Mouse (Mus musculus): ENCODE data around the gene Lrmda.

Lrmda gene

DNA sequence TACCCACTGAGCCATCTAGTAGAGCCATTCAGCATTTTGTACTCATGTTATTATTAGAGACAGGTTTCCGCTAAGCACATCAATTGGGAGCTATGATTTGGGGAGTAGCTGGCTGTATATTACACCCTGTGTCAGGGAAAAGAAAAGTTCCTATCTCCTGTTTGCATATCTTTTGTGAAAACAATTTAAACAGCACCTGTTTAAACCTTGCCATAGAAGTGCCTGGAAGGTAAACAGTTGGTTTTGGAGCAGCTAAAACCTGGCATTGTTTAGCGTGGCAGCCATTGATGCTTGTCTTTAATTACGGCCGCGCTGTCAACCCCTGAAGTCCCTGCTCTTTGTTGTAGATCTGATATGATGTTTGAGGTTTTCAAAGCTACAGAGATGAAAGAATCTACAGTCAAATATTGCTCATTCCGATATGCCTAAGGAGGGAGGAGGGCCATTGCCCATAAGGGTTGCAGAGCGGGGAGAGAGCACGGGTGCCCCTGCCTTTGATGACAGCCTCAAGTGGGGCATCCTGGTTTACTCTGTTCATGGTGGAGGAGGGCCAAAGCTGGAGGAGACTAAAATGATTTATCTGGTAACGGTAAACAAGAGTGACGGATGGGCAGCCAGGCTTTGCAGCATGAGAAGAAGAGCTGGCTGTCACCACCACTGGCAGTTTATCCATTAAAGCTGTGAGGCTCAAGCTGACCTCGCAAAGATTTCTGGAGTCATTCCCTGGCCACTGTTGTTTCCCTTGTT, 306.9 kb downstream of the Lrmda start:
- no peak for DNase-seq (ENCODE audit: extremely low spot score)

DNA sequence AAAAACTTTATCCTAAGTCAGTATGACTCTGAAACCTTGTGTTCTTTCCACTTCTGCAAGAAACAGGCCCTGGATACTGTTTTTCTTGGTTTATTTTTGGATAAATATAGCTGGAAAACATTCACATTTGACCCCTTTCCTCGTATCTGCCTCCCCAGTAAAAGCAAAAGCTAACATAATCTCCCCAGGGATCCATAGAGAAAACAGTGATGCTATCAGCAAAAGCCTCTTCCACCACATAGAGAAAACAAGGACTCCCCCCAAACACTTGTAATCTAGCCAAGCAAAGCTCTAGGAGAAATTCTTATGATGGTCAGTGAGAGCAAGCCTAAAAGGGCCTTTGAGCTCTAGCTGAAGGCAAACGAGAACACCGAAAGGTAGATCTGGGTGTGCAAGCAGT, 309.7 kb downstream of the Lrmda start:
- DNase-seq (ENCODE audit: extremely low spot score), result no peak

DNA sequence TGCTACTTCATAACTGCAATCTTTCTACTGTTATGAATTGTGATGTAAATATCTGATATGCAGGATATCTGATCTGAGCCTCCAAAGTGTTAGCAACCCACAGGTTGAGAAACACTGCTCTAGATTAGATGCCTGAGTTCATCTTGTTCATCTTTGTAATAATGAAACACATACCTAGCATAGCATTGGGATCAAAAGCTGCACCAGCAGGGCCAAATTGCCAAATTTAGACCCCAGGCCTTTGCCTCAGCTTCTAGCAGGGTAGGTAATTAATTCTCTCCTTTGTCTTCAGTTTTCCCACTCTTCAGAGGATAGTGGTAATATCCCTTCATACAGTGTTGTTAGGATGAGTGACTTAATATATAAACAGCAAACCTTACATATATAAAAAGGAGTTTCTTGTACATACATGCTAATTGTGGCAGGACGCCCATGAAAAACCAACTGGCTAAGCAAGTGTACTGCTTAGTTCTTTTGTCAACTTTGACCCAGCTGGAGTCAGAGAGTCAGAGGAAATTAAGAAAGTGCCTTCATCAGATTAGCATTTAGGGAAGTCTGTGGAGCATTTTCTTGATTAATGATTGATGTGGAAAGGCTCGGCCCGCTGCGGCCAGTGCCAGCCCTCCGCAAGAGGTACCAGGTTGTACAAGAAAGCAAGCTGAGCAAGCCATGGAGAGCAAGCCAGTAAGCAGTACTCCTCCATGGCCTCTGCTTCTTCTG, 315.7 kb downstream of the Lrmda start:
- DNase-seq (ENCODE audit: extremely low spot score), result no peak

DNA sequence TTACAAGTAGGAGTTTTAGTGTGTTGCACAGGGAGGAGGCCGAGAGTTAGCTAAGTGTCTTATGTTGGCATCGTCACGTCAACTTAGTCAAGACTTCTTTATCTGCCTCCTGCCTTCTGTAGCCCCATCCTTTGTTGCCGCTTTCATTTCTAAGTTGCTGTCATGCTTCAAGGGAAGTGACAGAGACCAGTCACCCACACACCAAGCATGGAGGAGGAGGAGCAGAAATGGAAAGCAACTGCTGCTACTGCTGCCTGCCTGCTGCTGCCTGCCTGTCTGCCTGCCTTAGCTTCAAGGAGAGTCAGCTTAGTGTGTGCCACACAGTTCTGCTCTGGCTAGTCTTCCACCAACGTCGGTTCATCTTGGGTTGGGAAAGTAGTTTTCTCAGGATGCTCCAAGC, 319.7 kb downstream of the Lrmda start:
- DNase-seq (ENCODE audit: extremely low spot score), result no peak

DNA sequence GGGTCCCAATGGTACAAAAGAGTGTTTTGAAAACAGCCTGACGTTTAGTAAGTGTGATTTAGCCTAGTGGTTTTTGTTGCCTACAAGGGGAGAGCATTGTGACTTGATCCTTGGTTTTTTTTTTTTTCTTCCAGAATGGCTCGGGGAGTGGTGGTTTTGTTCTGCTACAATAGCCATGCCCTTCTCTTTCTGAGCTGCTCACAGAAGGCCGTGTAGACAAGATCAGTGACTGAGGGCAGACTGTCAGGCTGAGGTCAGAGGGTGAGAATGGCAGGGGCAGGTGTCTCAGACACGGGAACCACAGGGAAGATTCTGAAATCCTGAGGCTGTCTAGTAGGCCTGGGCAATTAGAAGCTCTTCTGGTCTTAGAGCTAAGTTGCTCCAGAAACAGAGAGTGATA, 323.8 kb downstream of the Lrmda start:
- peak; percentile 54 for DNase-seq (ENCODE audit: extremely low spot score)

DNA sequence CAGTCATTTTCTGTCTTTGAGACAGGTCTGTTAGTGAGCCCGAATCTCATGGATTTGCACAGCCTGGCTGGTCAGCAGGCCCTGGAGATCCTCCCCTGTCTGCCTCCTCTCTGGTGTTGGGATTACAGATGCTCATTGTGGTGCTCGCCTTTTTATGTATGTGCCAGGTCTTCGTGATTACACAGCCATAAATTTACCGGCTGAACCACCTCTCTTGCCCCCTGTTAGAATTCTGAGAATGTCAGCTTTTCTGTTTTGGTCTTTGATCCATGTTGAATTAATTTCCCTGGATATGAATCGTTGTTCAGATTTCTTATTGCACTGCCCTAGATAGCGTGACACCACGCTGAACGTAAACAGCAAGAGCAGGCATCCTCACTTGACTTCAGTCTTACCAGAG, 325.7 kb downstream of the Lrmda start:
- DNase-seq (ENCODE audit: extremely low spot score), result no peak

DNA sequence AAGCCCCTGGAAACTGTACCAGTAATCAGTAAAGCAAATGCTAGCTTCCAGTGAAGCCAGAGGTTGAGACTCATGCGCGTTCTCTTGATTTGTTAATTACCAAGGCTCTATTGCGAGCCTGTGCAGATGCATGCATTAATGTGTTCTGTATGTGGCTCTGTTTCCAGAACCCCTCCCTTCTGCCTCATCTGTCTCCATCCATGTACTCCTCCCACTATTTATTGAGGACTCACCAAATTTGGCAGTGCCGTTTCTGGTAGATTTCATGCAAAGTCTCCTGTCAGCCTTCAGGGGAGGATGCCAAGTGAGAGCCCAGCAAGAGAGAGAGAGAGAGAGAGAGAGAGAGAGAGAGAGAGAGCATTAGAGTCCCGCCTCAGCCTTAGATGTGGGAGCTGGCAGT, 334.1 kb downstream of the Lrmda start:
- DNase-seq (ENCODE audit: extremely low spot score), result no peak

DNA sequence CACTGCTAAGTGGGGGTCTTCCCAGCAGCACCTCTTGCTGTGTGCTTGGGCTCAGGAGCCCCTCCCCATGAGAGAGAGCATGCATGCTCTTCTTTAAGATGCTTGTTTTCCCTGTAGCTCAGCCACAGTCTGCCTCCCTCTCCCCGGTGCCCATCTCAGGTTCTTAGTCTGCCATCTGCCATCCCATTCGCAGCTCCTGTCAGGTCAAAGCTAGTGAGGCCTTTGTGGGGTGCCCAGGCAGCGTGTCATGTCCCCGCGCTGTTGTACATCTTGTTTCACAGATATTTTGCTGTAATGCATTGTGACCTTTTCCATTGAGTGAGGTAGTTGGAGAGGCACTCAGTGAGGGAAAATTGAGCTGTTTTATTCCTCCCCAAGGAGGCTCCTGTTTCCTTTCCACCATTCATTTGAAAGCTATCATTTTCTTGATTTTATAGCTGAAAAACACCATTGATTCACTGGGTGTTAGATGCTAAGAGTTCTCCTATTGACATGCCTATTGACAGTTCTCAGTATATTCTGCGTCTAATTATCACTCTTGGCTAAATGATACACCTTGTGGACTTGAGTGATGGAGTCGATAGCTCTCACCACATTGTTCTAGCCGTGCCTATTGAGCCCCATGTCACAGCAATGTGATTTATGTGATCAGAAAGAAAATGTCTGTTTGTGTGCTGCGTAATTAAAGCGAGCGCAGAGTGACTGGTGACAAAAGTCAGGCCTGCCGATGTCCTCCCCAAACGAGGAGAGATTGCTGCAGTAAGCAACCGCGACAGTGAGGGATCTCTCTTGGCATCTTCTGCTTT, 335.5 kb downstream of the Lrmda start:
- DNase-seq (ENCODE audit: extremely low spot score), result no peak

DNA sequence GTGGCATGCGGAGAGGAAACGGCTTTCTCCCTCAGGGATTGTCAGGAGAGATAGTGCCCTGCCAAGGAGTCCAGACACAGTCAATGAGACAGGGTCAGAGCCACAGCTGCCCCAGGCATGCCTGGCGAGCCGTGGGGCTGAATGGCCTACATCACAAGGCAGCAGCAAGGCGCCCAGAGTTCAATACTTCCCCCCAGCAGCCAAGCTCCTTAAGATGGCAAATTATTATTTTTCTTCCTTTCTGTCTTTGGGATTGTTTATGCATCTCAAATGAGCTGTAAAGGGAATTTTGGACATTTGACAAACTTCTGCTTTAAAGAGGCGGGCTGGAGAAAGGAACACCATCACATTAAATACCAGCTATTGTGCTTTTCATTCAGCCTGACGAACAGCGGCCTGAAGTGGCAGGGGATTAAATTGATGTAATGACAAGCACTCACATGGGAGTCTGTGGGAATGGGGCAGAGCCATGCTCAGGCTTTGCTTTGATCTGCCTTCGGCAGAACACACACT, 338.5 kb downstream of the Lrmda start:
- DNase-seq (ENCODE audit: extremely low spot score), result peak; percentile 18

DNA sequence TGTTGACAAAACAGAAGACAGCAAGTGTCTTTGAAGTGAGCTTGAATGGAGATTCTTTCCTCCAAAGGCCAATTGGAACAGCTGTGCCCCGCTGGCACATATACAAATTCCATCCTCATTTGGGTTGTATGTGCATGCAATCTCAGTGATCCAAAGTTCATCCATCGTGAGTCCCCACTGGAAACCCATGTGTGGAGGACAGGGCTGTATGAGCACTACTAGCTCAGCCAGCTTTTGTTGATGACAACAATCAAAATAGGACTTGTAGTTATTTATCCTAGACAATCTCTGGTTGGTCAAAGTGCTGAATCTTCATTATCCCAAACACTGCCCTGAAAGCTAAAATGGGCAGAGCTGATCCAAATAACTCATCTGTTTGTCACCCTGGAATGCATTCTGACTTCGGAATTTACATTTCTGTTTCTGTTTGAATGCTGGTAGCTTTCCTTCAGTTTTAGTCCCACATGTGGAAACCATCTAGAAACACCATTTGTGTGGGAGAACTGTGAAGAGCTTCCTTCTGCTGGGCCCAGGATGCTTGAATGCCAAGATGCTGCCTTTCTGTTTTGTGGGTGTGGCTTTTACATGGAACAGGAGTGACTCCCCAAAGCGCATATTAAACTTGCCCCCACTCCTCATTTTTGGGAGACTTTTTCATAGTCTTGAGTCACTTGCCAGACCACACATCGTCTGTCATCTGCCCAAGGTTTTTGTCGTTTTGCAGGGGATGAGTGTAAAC, 344.7 kb downstream of the Lrmda start:
- DNase-seq (ENCODE audit: extremely low spot score), result no peak

DNA sequence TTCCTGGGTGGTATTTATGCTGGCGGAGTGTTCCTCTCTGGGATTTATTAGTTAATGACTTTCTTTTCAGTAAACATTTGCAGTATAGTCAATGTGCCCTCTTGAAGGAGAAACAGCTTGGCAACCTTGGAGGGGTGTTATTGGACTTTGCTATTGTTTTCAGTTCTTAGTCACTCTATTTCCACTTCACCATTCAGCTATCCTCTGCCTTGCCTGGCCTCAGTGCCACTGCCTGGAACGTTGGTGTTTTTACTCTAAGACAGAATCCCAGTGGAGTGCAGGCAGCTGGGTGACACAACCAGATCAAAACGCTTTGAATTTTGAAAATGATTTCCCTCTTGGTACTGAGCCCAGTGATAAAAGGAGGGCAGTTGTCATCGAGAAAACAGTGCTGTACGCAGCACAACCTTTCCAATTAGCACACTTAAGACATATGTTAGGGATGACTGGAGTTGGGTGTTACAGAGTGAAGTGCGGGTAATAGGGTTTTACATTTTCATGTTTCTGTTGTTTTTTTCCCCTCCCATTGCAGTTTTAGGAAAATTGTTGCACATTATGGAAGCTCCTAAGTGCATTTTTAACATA, 345.4 kb downstream of the Lrmda start:
- no peak for DNase-seq (ENCODE audit: extremely low spot score)

DNA sequence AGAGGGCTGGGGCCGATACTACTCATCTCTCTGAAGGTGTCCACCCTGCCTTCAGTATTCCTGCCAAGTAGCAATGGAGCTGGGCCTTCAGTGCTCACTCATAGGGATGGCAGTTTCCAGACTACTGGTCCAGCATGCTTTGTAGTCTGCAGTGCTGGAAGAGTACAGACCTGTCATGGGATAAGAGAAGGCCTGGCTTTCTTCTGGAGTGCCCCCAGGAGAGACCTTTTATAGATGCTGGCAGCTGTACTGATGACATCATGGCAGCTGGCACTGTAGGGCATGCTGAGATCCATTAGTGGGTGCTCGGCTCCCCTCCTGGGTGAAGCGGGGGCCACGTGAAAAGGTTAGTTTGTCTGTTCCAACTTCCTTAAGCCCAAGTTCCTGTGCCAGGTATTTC, 348.1 kb downstream of the Lrmda start:
- DNase-seq (ENCODE audit: extremely low spot score), result no peak

DNA sequence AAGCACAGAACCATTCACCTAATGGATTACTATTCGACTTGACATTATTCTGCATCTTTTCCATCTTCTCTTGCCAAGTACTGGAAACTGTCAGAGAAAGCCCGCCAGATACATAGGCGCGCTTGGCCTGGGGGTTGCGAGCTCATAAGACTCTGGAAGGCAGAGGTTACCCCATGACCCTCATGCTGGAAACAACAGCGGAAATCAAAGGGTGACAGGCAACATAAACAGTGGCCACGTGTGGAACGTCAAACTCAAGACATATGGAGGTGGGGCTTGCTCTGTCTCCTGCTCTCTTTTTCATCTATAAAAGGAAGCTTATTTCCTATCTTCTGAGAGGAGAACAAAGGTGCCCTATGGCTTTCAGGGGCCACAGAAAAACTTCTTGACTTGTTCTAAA, 351.6 kb downstream of the Lrmda start:
- DNase-seq (ENCODE audit: extremely low spot score), result no peak

DNA sequence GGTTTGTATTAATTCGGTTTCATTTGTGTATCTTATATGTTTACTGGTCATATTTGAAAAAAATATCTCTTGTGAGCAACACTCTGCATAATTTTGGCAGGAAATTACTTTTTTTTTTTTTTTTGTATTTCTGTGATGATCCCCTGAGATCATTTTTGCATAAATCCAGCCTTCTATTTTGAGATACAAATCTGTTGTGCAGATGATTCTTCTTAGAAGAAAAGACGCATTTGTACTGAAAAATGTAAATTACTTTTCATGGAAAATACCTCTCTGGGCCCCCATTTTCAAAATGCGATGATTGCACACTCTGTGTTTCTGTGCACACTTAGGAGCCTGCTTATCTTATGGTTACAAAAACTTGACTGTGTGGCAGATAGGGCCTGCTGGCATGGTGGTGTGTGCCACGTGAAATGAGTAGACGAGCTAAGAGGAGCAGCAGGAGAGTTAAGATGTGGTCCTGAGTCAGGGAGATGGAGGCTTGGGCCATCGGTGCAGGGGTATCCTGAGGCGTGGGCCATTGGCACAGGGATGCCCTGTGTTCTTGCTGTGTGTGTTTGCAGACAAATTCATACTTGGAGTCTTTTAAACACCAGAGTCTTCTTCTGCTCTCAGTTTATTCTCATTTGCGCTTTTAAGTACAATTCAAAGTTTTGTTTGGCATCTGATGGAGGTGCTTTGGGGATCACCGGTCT, 353.3 kb downstream of the Lrmda start:
- no peak for DNase-seq (ENCODE audit: extremely low spot score)

DNA sequence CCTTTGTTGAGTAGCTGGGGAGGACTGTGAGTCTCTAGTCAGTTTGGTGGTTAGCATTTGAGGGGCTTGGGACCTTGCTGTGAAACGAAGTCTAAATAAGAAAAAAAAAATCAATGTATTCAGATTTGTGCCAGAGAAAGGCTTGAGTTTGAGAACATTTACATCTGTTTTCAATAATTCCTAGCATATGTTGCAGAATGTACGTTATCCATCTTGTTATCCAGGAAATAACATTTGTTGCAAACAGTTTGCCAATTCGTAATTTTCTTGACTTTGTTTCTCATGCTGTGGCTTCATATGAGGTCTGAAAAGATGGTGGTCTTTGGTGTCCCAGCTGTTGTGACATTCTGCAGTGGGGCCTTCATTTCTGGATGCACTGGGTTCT, 353.8 kb downstream of the Lrmda start:
- DNase-seq (ENCODE audit: extremely low spot score), result no peak

DNA sequence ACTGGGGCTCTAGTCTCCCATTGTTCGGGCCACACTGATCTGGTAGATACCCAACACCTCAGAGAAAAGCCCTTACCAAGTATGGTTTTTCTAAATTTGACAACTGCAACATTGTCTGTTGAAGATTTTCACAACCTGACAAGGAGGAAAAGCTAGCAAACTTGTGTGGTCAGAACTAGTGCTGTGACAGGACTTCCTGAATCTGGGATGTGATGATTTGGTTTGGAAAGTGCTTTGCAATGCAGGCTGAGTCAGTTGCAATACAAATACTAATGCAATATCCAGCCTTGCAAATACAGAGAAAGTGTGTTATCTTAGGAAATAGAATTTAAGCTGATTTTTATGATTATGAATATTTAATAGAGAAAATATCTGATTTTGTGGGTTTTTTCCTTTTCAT, 357.6 kb downstream of the Lrmda start:
- DNase-seq (ENCODE audit: extremely low spot score), result no peak

DNA sequence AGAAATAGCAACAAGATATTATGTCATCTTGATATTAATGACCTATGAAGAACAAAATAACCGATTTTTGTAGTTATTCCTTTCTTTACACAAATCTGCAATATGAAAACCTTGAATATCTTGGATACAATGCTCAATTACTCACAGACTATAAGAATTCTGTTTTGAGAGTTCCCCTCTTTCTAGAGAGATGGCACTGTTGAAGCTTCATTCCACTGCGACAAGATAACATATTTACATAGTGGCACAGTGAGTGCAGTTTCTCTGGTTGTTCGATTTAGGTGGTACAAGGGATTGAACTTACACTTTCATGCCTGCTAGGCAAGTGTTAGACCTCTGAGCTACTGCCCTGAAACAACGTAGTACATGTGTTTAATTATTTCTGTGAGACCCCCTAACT, 362.6 kb downstream of the Lrmda start:
- no peak for DNase-seq (ENCODE audit: extremely low spot score)

DNA sequence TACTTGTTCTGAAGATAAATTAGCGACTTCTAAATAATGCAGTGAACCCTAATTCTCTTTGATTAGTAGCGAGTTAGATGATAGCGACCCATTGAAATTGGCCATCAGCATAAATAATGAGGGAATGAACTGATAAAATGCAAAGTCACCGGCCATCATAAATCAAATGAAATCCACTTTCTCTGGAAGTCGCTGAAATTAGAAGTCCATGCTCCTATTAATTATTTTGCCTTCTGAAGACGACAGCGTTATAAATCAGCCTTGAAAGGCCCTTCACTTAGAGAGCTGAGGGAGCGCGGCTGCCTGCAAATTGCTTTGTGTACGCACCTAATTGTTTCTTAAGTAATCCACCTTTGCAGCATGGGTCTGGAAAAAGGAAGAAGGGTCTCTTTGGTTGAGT, 374.1 kb downstream of the Lrmda start:
- peak; percentile 7 for DNase-seq (ENCODE audit: extremely low spot score)

DNA sequence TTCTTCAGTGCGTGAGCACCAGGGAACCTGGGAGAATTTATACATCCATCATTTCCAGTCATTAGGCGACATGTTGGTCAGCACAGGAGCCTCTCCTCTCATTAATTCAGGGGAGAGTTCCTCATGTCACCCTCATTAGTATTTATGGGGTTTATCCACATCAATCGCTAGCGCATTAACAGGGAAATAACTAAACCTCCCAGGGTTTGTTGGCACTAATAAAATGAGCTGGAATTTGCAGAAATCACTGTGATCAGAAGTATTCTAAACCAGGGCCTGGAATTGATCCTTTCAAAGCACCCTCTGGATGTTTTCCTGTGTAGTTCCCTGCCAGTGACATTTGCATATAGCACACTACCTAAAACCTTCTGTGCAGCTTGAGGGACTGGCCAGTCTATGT, 382.9 kb downstream of the Lrmda start:
- no peak for DNase-seq (ENCODE audit: extremely low spot score)

DNA sequence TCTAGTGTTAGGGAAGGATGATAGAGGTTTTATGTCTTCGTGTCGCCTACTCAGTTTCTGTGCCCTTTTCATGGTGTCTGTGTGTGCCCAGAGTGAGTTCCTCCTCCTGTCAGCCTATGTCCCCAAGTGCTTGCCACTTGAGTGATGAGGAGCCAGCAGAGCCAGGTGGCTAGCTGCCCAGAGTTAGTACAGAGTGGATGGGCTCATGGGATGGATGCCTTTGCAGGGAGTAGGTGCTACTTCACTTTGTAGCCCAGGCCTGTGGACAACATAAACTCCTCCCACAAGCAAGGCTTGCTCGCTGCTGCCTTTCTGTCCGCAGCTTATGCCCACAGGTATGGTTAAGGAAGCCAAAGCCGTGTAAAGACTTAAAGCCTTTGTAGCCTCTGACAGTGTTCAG, 387.1 kb downstream of the Lrmda start:
- no peak for DNase-seq (ENCODE audit: extremely low spot score)

DNA sequence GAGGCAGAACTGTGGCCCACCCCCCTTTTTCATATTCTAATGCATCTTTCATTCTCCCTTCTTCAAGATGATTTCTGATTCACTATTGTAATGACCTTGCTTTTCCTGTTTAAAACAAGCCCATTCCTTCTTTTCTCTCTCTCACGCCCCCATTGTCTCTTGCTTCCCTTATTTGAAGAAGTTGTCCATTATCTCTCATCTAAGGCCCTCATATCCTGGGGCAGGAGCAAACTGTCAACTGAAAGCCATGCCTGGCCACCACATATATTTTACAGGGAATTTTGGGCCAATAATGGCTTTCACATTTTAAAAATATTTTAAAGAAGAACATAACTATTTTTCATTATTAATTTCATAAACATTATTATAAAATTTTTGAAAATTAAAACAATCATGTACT, 391.3 kb downstream of the Lrmda start:
- DNase-seq (ENCODE audit: extremely low spot score), result no peak
